Mouse (Mus musculus) brain, embryonic 14.5 days (tissue): ENCODE data around the gene Hdac4.

ENCODE experiments used
- CTCF ChIP-seq: fragments of 200-500 bp; IDR thresholded peaks from 2 replicates; pipeline ENCODE4 v1.5.1; 2012; ENCODE audit warnings: inconsistent platforms, mild to moderate bottlenecking, moderate library complexity, borderline replicate concordance; ENCODE audit not compliant: insufficient read depth, insufficient read length; ENCODE audit errors: extremely low read depth
- POLR2A ChIP-seq: fragments of 200-500 bp; IDR thresholded peaks from 2 replicates; pipeline ENCODE4 v1.6.1; 2012; ENCODE audit warnings: mild to moderate bottlenecking, inconsistent platforms, borderline replicate concordance; ENCODE audit not compliant: poor library complexity, insufficient read depth, insufficient read length, severe bottlenecking; ENCODE audit errors: extremely low read depth

GRCm38 (mm10) chr1:92099964-92100363, 95.5 kb downstream of the Hdac4 start:
- TF ChIP-seq CTCF: no peak
- TF ChIP-seq POLR2A: no peak
